Mouse (Mus musculus) embryonic facial prominence, embryonic 10.5 days (tissue): ENCODE measurements at regions not wholly inside any gene's neighbourhood (a gene's known extent, or its start where the extent isn't known, plus 50 kb on each side); places are given as distances from the start of the nearest gene placed in this dataset.
A peak's percentile ranks its signal among the peaks of the same experiment; 100 is the strongest.

ENCODE experiments used
- DNase-seq: peaks from one replicate; pipeline ENCODE4 v3.0.0-alpha.2; 2017; ENCODE audit warnings: low spot score
- H3K27ac ChIP-seq: fragments of 300-500 bp; sonication (generic); replicated peaks from 2 replicates; pipeline ENCODE4 v1.5.1; 2016; ENCODE audit warnings: mild to moderate bottlenecking
- H3K27me3 ChIP-seq: fragments of 300-500 bp; sonication (generic); replicated peaks from 2 replicates; pipeline ENCODE4 v1.6.1; 2016; ENCODE audit warnings: low read depth, mild to moderate bottlenecking; ENCODE audit not compliant: poor library complexity, severe bottlenecking
- H3K36me3 ChIP-seq: fragments of 300-500 bp; sonication (generic); replicated peaks from 2 replicates; pipeline ENCODE4 v1.6.1; 2016; ENCODE audit warnings: mild to moderate bottlenecking, moderate library complexity
- H3K4me1 ChIP-seq: fragments of 300-500 bp; sonication (generic); 2 replicates; pipeline ENCODE4 v1.6.1; 2016
- H3K4me3 ChIP-seq: fragments of 300-500 bp; sonication (generic); 2 replicates; pipeline ENCODE4 v1.5.1; 2016; ENCODE audit warnings: mild to moderate bottlenecking, moderate library complexity
- H3K9me3 ChIP-seq: fragments of 300-500 bp; sonication (generic); 2 replicates; pipeline ENCODE4 v1.6.1; 2016; ENCODE audit warnings: mild to moderate bottlenecking
- WGBS: fragments of 180-500 bp; shearing (Covaris S2); methylation state at CpG from one replicate; pipeline ENCODE4 v1.1.7; 2016; 5-methylcytosine and 5-hydroxymethylcytosine counted together

DNA sequence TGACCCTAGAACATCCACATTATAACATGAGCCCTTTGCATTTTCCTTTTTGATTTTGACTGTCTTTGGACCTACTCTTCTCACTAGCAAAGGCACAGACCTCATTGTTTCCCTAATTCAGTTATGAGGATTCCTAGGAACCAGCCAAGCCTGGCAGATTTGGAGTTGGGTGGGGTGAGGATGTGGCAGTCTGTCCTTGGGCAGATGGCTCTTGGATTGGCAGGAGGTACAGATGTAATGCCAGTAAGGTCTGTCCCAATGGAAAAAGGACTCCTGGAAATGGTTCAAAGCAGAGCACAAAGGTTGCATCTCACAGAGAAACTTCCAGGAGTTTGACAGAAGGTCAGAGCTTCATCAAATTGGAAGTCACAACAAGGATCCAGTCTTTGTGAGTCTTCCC lies 121.2 kb downstream of the Ttc32 start:
- no peak for DNase-seq
- Histone ChIP-seq H3K4me3 (no peak overlapping the region), H3K27me3 (no peaks in the 10 kb centered on the region), H3K36me3 (no peaks in the 10 kb centered on the region), H3K9me3 (no peaks in the 10 kb centered on the region), H3K27ac (no peak overlapping the region), H3K4me1 (no peaks in the 10 kb centered on the region)

DNA sequence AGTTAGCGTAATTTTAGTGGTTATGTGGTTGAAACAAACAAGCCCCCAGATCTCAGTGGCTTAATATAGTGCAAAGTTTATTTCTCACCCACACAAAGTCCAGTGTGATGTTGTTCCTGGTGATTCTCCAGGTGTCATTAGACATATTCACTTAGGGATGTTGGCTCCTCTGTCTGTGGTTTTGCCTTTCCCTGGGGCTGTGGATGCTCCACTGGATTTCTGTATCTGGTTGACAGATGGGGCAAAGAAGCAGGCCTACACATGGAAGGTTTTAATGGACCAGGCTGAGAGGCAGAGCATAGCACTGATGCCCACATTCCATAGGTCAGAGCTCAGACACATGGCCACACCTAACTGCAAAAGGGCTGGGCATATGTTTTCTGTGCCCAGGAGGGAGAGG lies 121.6 kb downstream of the Ttc32 start:
- no peaks in the 10 kb centered on the region for H3K36me3 ChIP-seq
- H3K9me3 ChIP-seq: no peaks in the 10 kb centered on the region
- no peaks in the 10 kb centered on the region for H3K4me1 ChIP-seq
- WGBS: 90% methylated on average over 1 of the region's 1 CpGs
- no peak overlapping the region for H3K4me3 ChIP-seq
- no peaks in the 10 kb centered on the region for H3K27me3 ChIP-seq
- H3K27ac ChIP-seq: no peak overlapping the region
- no peak for DNase-seq

- Histone ChIP-seq H3K4me3 (no peak overlapping the region), H3K4me1 (no peaks in the 10 kb centered on the region), H3K9me3 (no peaks in the 10 kb centered on the region), H3K27ac (no peak overlapping the region), H3K36me3 (no peaks in the 10 kb centered on the region), H3K27me3 (no peaks in the 10 kb centered on the region)
- WGBS: 86% methylated on average over 2 of the region's 2 CpGs
- DNase-seq: no peak
These were observed 124.7 kb downstream of the Ttc32 start for GRCm38 (mm10) chr12:9154491-9154890.

GRCm38 (mm10) chr12:9156794-9157193 lies 127.0 kb downstream of the Ttc32 start:
- no peaks in the 10 kb centered on the region for H3K9me3 ChIP-seq
- H3K4me3 ChIP-seq: no peak overlapping the region
- DNase-seq: no peak
- no peaks in the 10 kb centered on the region for H3K4me1 ChIP-seq
- no peak overlapping the region for H3K27ac ChIP-seq
- no peaks in the 10 kb centered on the region for H3K27me3 ChIP-seq
- no peaks in the 10 kb centered on the region for H3K36me3 ChIP-seq

GRCm38 (mm10) chr12:9158751-9159150 lies 129.0 kb downstream of the Ttc32 start:
- H3K36me3 ChIP-seq: no peaks in the 10 kb centered on the region

DNA sequence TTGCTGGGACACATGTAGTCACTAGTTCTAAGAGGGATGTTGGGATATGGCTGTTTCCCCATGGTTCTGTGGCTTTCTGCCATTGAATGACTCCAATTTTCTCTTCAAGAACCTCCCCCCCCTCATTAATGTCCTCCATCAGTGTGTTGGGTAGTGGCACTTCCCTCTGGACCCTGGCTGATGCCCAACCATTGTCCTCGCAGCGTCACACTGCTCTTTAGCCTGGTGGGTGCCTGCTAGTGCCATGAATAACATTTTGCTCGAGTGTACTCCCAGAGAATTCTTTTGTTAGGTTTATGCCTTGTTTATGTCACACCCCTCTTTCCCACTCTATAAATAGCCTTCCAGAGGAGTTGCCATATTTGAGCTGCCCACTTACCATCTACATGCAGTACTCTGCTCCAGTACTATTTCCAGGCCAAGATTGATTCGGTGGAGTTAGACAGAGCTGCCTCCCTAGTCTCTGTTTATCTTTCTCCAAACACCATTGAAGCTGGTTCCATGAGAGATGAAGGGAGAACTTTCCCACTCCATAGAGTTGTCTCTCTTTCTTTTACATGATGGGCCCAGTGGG lies 135.7 kb downstream of the Ttc32 start:
- no peak for DNase-seq
- peaks cover 12% of the 10 kb centered on the region for H3K4me1 ChIP-seq
- peaks cover 13% of the 10 kb centered on the region; the same call in 1 of the 2 replicates for H3K27me3 ChIP-seq
- no peak overlapping the region for H3K27ac ChIP-seq
- no peak overlapping the region for H3K4me3 ChIP-seq
- 88% methylated on average over 4 of the region's 4 CpGs for WGBS
- no peaks in the 10 kb centered on the region for H3K9me3 ChIP-seq
- no peaks in the 10 kb centered on the region for H3K36me3 ChIP-seq

More at GRCm38 (mm10) chr12:9158751-9159150, 129.0 kb downstream of the Ttc32 start:
- H3K4me3 ChIP-seq: no peak overlapping the region
- no peaks in the 10 kb centered on the region for H3K9me3 ChIP-seq
- no peak overlapping the region for H3K27ac ChIP-seq
- no peaks in the 10 kb centered on the region for H3K4me1 ChIP-seq
- 78% methylated on average over 5 of the region's 5 CpGs for WGBS
- H3K27me3 ChIP-seq: no peaks in the 10 kb centered on the region
- no peak for DNase-seq

DNA sequence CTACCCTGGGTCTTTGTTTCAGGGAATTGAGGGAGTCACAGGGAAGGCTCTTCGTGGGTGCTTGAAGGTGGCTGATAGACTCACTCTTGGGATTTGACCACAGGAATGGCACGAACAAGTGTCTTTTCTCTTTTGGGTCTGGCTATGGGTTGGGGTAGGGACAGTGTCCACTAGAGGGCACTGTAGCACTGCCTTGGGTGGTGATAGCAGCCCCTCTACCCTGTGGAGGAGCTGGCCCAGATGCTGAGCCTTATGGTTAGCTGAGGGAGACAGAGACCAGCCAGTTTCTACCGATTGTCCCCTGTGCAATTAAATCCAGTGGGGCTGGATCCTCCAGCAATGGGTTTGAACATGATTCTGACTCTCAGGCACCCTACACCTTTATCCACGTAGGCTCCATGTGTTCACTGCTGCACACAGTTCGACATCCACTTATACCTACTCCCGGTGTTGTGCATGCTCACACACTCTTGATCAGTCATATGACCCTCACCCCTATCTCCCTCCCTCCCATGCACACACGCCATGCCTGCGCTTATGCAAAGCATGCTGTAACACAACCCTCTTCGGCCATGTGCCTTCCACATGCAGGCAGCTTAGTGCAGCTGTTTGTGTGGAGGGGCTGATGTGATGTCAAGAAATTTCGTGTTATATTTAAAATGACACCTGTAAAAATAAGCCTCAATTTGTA lies 136.6 kb downstream of the Ttc32 start:
- H3K9me3 ChIP-seq: no peaks in the 10 kb centered on the region
- no peaks in the 10 kb centered on the region for H3K36me3 ChIP-seq
- H3K27me3 ChIP-seq: peaks cover 13% of the 10 kb centered on the region; the same call in 1 of the 2 replicates
- peaks cover 12% of the 10 kb centered on the region for H3K4me1 ChIP-seq
- WGBS: 41% methylated on average over 10 of the region's 10 CpGs
- no peak overlapping the region for H3K4me3 ChIP-seq
- peak overlapping the region; percentile 1; the same call in 1 of the 2 replicates for H3K27ac ChIP-seq
- DNase-seq: peak; percentile 84

DNA sequence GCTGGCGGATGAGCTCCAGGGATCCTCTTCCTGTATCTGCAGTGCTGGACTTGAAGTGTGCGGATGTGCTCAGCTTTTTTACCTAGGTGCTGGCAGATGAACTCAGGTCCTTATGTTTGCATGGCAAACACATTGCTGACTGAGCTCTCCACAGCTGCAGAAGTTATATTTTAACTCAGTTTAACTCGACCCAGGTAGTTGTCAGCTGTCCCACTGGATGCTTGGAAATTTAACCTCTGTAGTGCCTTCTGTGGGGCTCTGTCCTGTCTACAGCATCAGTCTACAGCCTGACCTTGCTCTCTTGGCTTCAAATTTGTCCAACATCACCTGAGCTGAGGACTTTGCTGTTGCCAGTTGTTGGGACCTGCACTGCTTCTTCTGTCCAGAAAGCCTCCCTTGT lies 139.2 kb downstream of the Ttc32 start:
- 82% methylated on average over 3 of the region's 3 CpGs for WGBS
- Histone ChIP-seq H3K36me3 (no peaks in the 10 kb centered on the region), H3K27me3 (peaks cover 13% of the 10 kb centered on the region; the same call in 1 of the 2 replicates), H3K4me1 (peaks cover 14% of the 10 kb centered on the region), H3K4me3 (no peak overlapping the region), H3K27ac (no peak overlapping the region), H3K9me3 (no peaks in the 10 kb centered on the region)
- no peak for DNase-seq

DNA sequence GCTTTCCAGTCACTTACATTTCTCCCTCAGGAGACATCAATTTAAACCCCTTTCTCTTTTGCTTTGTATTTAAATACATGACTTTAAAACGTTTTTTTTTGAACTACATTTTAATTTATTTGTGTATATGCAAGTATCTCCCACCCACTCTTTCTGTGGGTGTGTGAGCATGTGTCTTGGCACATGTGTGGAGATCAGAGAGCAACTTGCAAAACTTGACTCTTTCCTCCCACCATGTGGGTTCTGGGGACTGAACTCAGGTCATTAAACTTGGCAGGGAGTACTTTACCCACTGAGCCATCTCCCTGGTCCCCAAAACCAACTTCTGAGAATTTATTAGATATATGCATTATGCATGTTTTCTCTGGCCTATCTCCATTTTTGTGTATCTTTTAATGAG lies 143.9 kb downstream of the Ttc32 start:
- Histone ChIP-seq H3K27ac (no peak overlapping the region), H3K36me3 (no peaks in the 10 kb centered on the region), H3K9me3 (no peaks in the 10 kb centered on the region), H3K4me1 (peaks cover 15% of the 10 kb centered on the region), H3K27me3 (no peaks in the 10 kb centered on the region), H3K4me3 (no peak overlapping the region)
- WGBS: 27% methylated on average over 1 of the region's 1 CpGs
- DNase-seq: no peak

GRCm38 (mm10) chr12:9174327-9174726 lies 144.5 kb downstream of the Ttc32 start:
- H3K27ac ChIP-seq: no peak overlapping the region
- DNase-seq: peak; percentile 47
- no peaks in the 10 kb centered on the region for H3K27me3 ChIP-seq
- no peaks in the 10 kb centered on the region for H3K9me3 ChIP-seq
- no peak overlapping the region for H3K4me3 ChIP-seq
- H3K36me3 ChIP-seq: no peaks in the 10 kb centered on the region
- 43% methylated on average over 9 of the region's 9 CpGs for WGBS
- peaks cover 21% of the 10 kb centered on the region for H3K4me1 ChIP-seq

GRCm38 (mm10) chr12:9176198-9176597 lies 146.4 kb downstream of the Ttc32 start:
- no peaks in the 10 kb centered on the region for H3K36me3 ChIP-seq
- no peaks in the 10 kb centered on the region for H3K9me3 ChIP-seq
- no peak for DNase-seq
- no peak overlapping the region for H3K27ac ChIP-seq
- peaks cover 32% of the 10 kb centered on the region for H3K4me1 ChIP-seq
- WGBS: 49% methylated on average over 2 of the region's 2 CpGs
- H3K27me3 ChIP-seq: no peaks in the 10 kb centered on the region
- no peak overlapping the region for H3K4me3 ChIP-seq

DNA sequence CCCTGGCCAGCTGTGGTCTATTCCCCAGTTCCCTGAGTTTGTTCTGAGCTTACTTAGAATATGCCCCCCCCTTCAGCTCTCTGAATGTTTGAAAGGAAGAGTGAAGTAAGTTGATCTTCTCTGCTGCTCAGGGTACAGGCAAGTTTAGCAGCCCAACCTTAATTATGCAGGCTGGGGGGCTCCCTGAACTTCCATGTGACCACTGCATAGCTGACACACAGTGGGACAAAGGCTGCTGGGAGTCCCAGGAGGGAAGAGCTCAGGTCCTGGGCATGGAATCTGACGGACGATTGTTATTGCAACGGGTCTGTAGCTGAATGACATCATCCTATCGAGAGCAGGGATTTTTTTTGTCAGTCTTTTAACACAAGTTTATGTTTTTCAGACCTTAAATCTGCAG lies 148.8 kb downstream of the Ttc32 start:
- H3K4me3 ChIP-seq: no peak overlapping the region
- H3K36me3 ChIP-seq: no peaks in the 10 kb centered on the region
- DNase-seq: peak; percentile 72
- 21% methylated on average over 4 of the region's 4 CpGs for WGBS
- peak overlapping the region; percentile 61 for H3K27ac ChIP-seq
- H3K27me3 ChIP-seq: no peaks in the 10 kb centered on the region
- peaks cover 29% of the 10 kb centered on the region for H3K4me1 ChIP-seq
- no peaks in the 10 kb centered on the region for H3K9me3 ChIP-seq

GRCm38 (mm10) chr12:9180677-9181076 lies 150.9 kb downstream of the Ttc32 start:
- Histone ChIP-seq H3K4me3 (no peak overlapping the region), H3K27me3 (no peaks in the 10 kb centered on the region), H3K36me3 (no peaks in the 10 kb centered on the region), H3K4me1 (peaks cover 25% of the 10 kb centered on the region), H3K27ac (no peak overlapping the region; the same call in 1 of the 2 replicates), H3K9me3 (no peaks in the 10 kb centered on the region)
- DNase-seq: no peak
- WGBS: 71% methylated on average over 4 of the region's 4 CpGs
